Mouse (Mus musculus) CD4-positive, CD25-positive, alpha-beta regulatory T cell (primary cell): ENCODE data around the gene Gpr132. TPM values are rescaled to one million over a fixed set of nuclear protein-coding genes. Genes with fewer than 3 reads are reported as not detected.

ENCODE experiments used
- polyA plus RNA-seq: library from polyadenylated mRNA; unstranded; fragments of 100-300 nt; shearing (Covaris generic); gene quantifications from one replicate; pipeline ENCODE4 v1.2.1, GENCODE M21; 2017

The Gpr132 gene
- 37.1 TPM for polyA plus RNA-seq

DNA sequence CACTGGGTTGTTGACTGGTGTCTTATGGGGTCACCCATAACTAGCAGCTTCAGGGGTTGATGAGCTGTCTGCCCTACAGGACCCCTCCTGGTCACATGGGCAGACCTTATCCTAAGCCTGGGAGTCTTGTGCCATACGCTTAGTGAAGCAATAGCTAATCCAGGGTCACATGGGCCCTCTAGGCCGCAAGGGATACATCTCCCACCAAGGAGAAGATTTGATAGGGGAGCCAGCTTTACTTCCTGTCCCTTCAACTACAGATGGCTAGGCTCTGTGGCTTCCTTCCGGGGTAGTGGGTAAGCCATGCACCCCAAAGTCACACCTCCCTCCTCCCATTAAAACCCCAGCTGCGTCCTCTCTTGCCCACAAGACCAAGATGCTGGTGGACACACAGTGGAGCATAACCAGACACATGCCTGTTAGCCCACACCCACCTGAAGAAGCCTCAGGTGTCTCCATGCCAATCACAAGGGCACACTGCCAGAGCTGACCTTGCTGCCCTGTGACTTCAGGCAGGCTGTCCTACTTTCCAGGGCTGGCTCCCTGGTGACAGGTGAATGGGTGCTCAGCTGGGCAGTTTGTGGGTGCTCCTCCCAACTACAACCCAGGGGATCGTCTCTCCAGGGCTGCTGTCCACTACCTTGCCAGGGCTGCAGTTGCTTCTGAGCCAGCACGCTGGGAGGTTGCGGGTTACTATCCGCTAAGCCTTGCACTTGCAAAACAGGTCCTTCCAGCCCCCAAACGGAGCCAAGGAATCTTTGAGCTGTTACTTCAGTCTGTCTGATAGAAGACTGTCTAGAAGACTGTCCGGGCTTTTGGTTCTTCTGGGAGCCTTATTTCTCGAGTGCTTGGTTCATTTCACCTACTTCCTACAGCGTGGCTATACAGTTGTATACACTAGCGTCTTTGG is at the start of gene Gpr132:
Gene Gpr132, minus strand, starts transcription at position 51 of the 910 bp plus-strand sequence.

DNA sequence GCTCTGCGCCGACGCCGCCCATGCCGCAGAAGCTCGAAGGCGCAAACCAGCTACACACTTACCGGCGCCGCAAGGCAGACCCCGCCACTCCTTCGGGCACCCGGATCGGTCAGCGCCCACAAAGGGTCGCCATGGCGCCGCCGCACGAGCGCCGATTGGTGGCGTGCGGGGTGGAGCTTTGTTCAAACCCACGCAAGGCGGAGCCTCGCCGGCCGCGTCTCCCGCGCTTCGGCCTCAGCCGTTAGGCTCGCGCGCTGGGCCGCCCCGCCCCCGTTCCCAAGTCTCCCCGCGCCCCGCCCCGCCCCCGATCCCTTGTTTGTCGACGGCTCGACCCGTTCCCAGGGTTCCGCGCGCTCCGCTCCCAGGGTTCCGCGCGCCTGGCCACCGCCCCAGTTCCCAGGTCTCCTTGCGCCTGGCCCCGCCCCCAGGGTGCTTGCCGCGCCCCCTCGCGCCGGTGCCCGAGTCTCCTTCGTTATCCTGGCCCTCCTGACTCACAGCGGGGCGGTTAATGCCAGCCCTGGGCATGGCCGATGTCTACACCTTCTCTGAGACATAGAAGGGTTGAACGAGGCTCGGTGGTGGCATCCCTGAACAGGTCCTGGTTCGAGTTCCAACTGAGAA is 38.7 kb downstream of the Gpr132 start, which contains the start of gene Cdca4:
Gene Cdca4, minus strand, starts transcription at position 180 of the 621 bp plus-strand sequence.

DNA sequence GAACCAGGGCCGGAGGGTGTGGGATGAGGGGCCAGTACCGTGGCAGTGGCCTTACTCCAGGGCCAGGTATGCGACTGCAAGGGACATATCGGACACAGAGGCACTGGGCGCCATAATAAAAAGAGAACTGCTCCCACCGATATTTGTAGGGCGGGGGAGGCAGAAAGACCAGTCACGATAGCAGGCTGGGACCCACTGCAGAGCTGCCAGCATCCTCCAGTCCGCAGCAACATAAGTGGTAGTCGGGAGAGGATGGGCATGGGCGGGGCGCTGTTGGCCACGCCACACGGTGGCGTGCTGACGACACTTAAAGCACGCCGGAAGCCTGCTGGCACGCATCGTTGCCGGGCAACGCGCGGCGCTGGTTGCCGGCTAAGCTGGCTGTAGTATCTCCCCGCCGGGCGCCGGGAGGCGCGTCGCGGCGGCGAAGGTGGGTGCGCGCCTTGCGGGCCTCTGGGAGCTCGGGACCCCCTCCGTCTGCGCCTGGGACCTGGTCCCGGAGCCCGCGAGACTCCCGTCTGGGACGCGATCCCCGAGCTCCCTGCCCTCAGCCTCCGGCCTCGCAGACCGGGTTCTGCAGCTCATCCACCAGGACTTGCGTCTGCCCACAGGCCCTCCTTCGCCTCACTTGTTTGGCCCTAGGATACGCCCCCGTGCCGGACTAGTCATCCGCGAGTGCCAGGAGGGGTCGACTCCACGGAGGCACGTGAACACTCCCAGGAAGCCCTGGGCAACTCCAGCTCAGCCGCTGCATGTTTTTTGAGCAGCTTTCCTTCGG is 59.3 kb downstream of the Gpr132 start, which contains the start of gene Clba1:
Gene Clba1, plus strand, starts transcription at position 351 of the 778 bp plus-strand sequence.

DNA sequence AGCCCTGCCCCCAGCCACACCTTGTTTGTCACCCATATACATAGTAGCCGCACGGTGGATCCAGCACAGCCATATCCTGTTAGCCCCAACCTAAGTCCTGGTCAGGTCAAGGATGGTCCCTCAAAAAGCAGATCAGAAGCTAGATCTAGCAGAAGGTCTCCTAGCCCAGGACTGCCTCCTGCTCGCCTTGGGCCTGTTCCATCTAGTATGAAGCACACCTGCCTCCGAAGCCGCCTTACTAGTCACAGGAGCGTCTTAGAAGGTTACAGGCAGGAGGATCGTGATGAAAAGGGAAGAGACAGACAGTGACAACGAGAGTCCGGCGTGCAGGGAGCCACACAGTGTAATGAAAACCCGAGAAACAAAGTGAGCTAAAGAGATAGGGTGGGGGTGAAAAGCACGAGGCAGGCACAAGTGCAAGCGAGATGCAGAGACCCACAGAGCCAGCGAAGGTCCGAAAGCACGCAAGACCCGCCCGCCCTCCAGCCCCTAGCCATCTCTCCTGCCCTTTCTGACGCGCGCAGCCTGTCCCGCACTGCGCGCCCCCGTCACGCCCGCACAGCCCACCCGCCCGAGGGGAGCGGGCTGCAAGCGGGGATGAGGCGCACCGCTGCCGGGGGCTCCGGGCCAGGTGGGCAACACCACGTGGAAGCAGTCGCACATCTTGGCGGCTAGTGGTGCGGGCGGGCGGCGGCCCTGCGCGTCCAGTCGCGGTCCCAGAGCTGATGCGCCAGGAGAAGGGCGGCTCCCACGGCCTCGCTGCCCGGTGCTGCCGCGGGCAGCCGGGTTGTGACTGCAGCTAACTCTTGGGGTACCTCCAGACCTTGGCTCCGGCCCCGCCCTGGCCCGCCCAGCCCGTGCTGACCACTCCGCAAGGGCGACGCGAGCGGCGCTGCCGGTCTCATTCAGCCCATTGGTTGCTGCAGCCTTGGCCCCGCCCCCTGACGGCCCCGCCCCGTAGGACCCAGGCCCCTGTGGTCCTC is 65.9 kb downstream of the Gpr132 start, which contains the start of gene Ahnak2:
Gene Ahnak2, minus strand, starts transcription at position 794 of the 983 bp plus-strand sequence.

Other genes with a start within 250 kb of the Gpr132 start
- gene Adssl1, start 248.2 kb downstream of the Gpr132 start, polyA plus RNA-seq, result 2.9 TPM
- gene Siva1, start 223.5 kb downstream of the Gpr132 start, polyA plus RNA-seq, result 42.6 TPM
- 184 TPM for gene Akt1, start 193.3 kb downstream of the Gpr132 start, polyA plus RNA-seq
- gene Zbtb42, start 189.4 kb downstream of the Gpr132 start, polyA plus RNA-seq, result 2.5 TPM
- gene Cep170b, start 147.8 kb downstream of the Gpr132 start, polyA plus RNA-seq, result 7.9 TPM
- gene Pld4, start 107.6 kb downstream of the Gpr132 start, polyA plus RNA-seq, result 2.2 TPM
- gene Ahnak2, start 65.6 kb downstream of the Gpr132 start, polyA plus RNA-seq, result not detected
- gene Clba1, start 59.3 kb downstream of the Gpr132 start, polyA plus RNA-seq, result 0.54 TPM
- 82.5 TPM for gene Cdca4, start 38.8 kb downstream of the Gpr132 start, polyA plus RNA-seq
- 2.7 TPM for gene Jag2, start 61.5 kb upstream of the Gpr132 start, polyA plus RNA-seq
- 50.0 TPM for gene Nudt14, start 73.9 kb upstream of the Gpr132 start, polyA plus RNA-seq
- gene Btbd6, start 108.3 kb upstream of the Gpr132 start, polyA plus RNA-seq, result 60.3 TPM
- 183 TPM for gene Brf1, start 132.5 kb upstream of the Gpr132 start, polyA plus RNA-seq
- gene Pacs2, start 146.3 kb upstream of the Gpr132 start, polyA plus RNA-seq, result 31.0 TPM
- 0.53 TPM for gene Tex22, start 206.3 kb upstream of the Gpr132 start, polyA plus RNA-seq
- gene Mta1, start 230.1 kb upstream of the Gpr132 start, polyA plus RNA-seq, result 41.2 TPM